Mouse (Mus musculus) layer of hippocampus, adult 11-12 months (tissue): Measurements from ENCODE around the gene Hypk.
"Not testable (repeated sequence)": the region's sequence is repeated elsewhere in the genome, so short reads cannot be mapped to it uniquely, and the experiment has no call there.

ENCODE experiments used
- DNase-seq: peaks from one replicate; pipeline ENCODE4 v3.0.0; 2022; ENCODE audit warnings: low spot score

Hypk gene

GRCm38 (mm10) chr2:121448136-121448535, 5.0 kb upstream of the Hypk start:
- DNase-seq = no peak

DNA sequence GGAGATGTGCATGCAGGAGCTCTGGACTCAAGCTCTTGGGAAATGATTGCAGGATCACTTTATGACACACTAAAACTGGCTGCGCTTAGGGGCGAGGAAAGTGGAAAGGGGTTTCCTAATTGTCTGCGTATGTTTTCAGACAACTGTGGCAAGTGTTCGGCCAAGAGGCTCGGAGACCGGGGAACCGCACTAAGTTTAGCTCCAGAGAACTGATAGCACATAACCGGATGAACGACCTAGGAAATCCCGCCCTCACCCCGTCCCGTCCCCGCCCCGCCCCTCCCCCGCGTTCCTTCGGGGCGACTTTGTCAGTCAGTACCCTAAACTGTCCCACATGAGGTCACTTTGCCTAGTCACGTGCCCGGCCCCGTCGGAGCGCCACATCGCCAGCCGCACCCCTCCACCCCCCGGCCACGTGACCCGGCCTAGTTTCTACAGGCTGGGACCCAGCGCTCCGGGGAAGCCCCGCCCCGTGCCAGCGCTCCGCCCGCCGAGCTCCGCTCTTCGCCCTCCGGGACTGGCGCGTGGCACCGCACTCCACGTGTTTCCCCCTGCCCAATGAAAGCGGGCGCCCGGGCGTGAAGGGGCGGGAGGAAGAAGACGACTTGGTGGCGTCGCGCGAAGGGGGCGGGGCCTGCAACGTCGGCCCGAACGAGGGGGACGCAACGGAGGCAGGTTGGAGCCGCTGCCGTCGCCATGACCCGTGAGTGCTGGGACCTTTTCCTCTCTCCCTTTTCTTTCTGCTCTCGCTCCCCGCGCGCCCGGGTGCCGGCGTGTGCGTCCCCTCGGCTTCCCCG, 4.2 kb upstream of the Hypk start, which contains the start of gene Serf2:
Serf2 (plus strand) TSS at position 457 of the 797 bp plus-strand sequence.
- DNase-seq = peak; percentile 99

DNA sequence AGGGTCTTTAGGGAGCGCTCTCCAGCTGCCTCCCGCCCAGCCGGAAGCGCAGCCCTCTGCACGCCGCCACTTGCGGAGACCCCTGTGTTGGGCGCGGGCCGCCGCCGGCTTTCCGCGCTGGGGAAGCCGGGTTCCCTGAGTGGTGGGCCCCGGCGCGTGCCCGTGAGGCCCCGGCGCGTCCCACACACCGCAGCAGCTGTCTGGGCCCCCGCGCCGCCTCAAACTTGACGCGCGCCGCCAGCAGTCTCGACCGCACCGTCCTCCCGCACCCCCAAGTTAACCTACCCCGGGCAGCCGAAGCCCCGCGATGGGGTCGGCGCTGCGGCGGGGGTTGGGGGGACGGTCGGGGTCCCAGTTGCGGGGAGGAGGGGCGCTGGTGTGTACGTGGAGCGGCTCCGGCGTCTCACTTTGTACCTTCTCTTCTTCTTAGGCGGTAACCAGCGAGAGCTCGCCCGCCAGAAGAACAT, 3.5 kb upstream of the Hypk start:
- DNase-seq = no peak

GRCm38 (mm10) chr2:121450093-121450492, 3.0 kb upstream of the Hypk start:
- DNase-seq = no peak

- DNase-seq = no peak
These were observed 729 bp upstream of the Hypk start for GRCm38 (mm10) chr2:121452361-121452760.

DNA sequence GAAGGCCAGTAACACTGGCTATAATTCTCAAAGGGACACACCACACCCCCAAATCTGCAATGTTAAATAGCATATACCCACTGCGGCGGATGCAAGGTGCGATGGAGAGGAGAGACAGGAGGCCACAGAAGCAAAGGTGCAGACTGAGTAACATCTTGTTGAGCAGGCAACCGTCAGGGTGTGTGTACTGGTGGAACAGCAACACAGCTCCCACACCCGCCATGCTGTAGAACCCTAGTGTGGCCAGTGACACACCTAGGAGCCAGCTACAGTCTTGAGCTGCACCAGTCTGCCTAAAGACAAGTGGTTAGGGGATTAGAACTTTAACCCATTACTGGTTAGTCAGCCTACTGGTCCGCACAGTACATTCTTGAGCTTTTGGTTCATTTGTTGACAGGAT, 827 bp downstream of the Hypk start:
- no peak for DNase-seq

GRCm38 (mm10) chr2:121455534-121455933, 2.4 kb downstream of the Hypk start:
- no peak for DNase-seq

DNA sequence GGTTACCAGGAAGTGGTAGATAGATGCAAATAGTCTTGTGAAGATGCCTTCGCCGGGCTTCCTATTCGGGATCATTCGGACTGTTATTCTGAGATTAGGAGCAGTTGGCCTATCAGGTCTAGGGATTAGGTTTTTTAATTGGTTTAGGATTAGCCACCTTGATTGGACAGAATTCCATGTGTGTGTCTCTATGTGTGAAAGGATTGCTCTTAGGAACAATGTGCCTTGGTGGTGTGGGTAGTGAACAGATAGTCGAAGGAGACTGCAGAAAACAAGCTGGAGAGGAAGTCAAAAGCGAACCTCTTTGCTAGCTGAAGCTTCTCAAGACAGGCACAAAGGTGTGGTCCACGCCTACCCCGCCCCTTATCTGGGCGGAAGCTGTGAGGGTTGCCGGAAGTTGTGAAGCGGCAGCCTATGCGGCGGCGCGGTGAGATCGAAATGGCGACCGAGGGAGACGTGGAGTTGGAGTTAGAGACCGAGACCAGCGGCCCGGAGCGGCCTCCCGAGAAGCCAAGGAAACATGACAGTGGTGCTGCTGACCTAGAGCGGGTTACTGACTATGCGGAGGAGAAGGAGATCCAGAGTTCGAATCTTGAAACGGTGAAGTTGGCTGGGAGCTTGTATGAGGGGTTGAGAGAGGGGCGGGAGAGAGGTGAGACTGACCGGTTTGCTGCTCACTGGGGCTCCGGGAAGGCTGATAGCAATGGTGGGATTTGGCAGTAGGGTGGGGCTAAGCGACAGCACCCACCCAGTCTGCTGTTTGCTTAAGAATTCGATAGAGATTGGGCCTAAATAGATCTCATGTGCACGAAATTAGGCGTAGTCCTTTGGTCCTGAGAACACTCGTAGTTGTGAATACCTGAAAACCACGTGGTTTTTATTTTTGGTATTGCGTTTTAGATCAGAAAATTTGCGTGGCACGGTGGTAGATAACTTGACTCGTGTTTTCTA, 3.9 kb downstream of the Hypk start, which contains the start of gene Serinc4:
Serinc4 (minus strand) TSS at position 90 of the 951 bp plus-strand sequence.
- peak; percentile 80 for DNase-seq

DNA sequence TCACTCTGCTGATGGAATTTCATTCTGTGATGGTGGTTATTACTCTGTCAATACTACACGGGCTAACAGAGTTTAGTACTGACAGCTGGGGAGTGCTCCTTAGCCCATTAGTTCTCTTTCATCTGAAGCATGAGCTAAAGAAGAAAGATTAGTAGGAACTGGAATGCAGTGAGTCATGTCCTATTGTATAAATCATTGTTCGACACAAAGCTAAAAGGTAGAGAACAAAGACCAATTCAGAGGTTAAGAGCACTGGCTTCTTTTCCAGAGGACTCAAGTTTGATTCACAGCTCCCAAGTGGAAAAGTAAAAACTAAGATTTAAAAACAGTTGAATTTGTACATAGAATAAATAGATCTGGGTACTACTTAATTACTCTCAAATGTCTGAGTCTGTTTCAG, 7.0 kb downstream of the Hypk start:
- DNase-seq = no peak

- DNase-seq = not testable (repeated sequence)
These were observed 15.9 kb downstream of the Hypk start for GRCm38 (mm10) chr2:121468982-121469381.

DNA sequence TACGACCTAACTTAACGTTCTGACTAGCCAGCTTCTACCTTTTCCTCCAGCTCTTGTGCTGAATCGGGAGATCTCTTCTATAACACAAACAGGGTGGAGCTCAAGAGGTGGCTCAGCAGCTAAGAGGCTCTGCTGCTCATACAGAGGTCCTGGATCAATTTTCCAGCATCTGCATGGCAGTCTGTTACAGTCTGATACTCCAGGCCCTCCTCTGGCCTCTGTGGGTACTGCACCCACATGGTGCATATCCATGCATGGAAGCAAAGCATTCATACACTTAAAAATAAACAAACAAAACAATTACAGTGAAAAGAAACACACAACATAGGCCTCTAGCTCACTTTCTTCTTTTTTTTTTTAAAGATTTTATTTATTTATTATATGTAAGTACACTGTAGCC, 19.7 kb downstream of the Hypk start:
- not testable (repeated sequence) for DNase-seq

DNA sequence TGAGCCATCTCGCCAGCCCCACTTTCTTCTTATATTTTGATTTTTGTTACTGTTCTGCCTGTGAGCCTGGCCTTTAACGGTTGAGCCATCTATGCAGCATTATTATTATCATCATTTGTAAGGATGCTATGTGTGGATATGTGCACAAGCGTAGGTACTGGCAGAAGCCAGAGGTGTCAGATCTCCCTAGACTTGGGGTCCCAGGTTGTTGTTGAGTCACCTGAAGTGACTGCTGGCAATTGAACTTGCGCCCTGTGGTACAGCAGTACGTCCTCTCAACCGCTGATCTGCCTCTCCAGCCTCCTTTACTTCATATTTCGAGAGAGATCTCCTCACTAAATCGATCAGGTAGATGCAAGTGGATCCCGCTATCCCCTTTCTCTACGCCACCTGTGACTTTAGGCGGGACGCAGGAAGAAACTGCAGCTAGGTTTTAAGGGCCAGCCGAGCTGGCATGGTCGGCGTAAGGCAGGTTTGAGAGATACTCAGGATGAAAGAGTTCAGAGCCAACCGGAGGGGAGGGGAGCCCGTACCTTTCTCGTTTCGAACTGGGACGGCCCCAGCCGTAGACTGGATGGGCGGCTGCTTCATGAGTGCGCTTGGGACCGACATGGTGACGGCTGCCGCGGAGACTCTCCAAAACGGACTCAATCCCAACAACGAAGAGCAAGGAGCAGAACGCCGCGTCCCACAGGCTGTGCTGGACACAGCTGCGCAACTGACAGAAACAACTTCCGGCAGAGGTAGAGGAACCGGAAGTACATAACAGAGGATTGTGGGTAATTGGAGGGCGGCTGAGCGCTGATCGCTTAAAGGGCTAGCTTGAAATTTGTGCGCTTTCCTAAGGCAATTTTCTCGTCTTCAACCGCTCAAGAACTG, 20.4 kb downstream of the Hypk start, which contains the start of gene Mfap1b:
Mfap1b (minus strand) TSS at position 767 of the 879 bp plus-strand sequence.
- peak; percentile 86 for DNase-seq

GRCm38 (mm10) chr2:121474180-121474535, 21.1 kb downstream of the Hypk start:
- DNase-seq = no peak

DNA sequence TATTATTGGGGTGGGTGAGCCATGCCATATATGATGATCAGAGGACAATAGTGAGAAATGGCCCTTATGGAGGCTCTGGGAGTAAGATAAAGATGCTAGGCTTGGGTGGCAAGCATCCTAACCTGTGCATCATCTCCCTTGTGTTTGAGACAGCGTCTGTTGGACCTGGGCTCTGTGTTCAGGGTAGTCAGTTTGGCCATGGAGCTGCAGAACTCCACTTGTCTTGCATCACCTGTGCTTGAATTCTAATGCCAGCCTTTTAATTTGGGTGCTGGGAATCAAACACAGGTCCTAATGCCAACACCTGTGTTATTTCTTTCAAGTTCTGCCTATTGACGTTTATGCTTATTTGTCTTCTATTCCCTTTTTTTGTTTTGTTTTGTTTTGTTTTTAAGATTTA, 22.2 kb downstream of the Hypk start:
- DNase-seq = not testable (repeated sequence)

DNA sequence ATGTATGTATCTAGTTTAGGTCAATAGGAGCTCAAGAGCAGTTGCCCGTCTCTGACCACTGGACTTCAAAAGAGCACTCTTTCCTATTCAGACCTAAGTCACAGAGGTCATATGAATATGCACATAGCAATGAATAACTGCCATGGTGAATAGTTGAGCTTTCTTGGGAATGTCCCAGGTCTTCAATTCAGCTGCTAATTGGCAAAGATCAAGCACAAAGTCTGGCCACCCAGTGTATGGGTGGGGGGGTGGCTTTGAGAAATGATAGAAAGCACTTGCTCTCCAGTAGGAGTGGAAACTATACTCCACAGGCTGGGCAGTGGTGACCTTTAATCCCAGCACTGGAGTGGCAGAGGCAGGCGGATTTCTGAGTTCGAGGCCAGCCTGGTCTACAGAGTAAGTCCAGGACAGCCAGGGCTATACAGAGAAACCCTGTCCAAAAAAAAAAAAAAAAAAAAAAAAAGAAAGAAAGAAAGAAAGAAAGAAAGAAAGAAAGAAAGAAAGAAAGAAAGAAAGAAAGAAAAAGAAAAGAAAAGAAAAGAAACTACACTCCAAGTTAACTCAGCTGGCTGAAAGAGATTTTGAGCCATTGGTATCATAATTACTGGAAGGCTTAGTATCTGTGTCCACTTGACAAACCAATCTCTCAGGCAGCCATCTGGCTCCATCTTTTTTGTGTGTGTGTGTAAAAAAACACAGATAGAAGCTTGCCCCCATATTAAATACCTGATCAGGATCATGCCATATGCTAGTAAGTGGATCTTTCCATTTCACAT, 24.6 kb downstream of the Hypk start:
- DNase-seq = no peak

- DNase-seq = no peak
These were observed 27.4 kb downstream of the Hypk start for GRCm38 (mm10) chr2:121480498-121480897.

GRCm38 (mm10) chr2:121480916-121481315, 27.8 kb downstream of the Hypk start:
- DNase-seq = not testable (repeated sequence)

DNA sequence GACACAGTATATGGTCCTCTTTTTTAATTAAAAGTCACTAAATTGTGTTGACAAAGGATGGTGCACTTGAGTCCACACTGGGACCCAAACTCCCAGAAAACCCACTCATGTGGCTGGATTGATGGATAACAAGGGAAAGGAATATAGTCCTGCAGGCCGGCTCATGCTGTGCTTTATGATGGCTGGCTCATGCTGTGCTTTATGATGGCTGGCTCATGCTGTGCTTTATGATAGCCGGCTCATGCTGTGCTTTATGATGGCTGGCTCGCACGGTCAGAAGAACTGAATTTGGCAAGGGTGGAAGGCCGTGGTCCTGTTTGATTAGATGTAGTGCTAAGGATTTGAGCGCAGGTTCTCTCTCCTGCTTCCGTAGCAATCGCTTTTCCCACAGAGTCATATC, 30.5 kb downstream of the Hypk start:
- no peak for DNase-seq

DNA sequence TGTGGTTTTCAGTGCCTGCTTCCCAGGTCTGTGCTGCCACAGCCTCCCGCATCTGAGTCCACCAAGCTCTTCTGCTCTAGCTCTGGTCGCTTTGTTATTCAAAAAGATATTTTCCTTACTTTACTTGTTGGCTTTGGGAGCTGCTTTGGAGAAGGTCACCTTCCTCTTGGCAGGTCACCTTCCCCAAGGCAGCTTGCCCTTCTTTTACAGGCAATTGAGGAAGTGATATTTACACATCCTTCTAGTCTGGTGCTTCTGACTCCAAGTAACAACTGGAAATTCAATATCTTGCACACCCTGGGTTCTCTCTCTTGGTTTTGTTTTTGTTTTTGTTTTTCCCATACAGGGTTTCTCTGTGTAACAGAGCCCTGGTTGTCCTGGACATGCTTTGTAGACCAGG, 31.3 kb downstream of the Hypk start:
- DNase-seq = not testable (repeated sequence)

- DNase-seq = not testable (repeated sequence)
These were observed 48.5 kb downstream of the Hypk start for GRCm38 (mm10) chr2:121501550-121501949.
